In genomic region chr9:85090297-85090696, GRCm38 (mm10) we compare ENCODE assay signal across 11 mouse cellular contexts.
DNase-seq lines count a peak whose midpoint lies in the region.
"Had no signal": no experiment of that assay in that cellular context is flagged by ENCODE, and none has a peak within 500 bp of the region (broad histone marks: within the 10 kb centered on the region; RNA-seq: fewer than 3 reads in every experiment).

No protein-coding gene starts in this region.

- 88% methylated on average over 10 of the region's 10 CpGs for WGBS in limb, embryonic 10.5 days

- no peaks in the 10 kb centered on the region for H3K9me3 ChIP-seq in limb, embryonic 10.5 days (replicated peaks)
- H3K9me3 ChIP-seq: limb, embryonic 12.5 days; megakaryocyte, embryonic 14.5 days had no signal

- intact Hi-C loops in heart, postnatal 36 days (cut with DNase I): loop anchor here (5.0 kb wide), 1 partner anchor 237 kb away; the partner anchor contains the start of gene Tent5a

- DNase-seq in layer of hippocampus, adult 18-20 months (ENCODE audit: low spot score in 2 of 2): peak; percentile 11 to 34
- DNase-seq in layer of hippocampus, postnatal 25 days (ENCODE audit: extremely low spot score in 1 of 2, low spot score in 1 of 2): no peak
- DNase-seq in frontal cortex, postnatal 10 days (ENCODE audit: low spot score in 2 of 2): peak; percentile 16 to 28
- peak; percentile 17 to 32 for DNase-seq in heart, postnatal 36 days
- peak; percentile 36 to 63 for DNase-seq in right cerebral cortex, postnatal 10 days (ENCODE audit: low spot score in 2 of 2)
- no peak for DNase-seq in limb, embryonic 10.5 days (ENCODE audit: low spot score)
- no peak for DNase-seq in gastrocnemius, postnatal 25 days
- DNase-seq in urinary bladder, postnatal 4 days (ENCODE audit: low spot score in 2 of 2): no peak

- no peak overlapping the region for H3K4me3 ChIP-seq in limb, embryonic 10.5 days
- H3K4me3 ChIP-seq: limb, embryonic 12.5 days; megakaryocyte, embryonic 14.5 days had no signal

- no peaks in the 10 kb centered on the region for H3K36me3 ChIP-seq in limb, embryonic 10.5 days
- H3K36me3 ChIP-seq: limb, embryonic 12.5 days had no signal

- H3K27ac ChIP-seq in limb, embryonic 10.5 days: no peak overlapping the region
- H3K27ac ChIP-seq: limb, embryonic 12.5 days; stomach, postnatal 0 days had no signal

- no peaks in the 10 kb centered on the region for H3K27me3 ChIP-seq in limb, embryonic 10.5 days (ENCODE audit: low read depth, poor library complexity, severe bottlenecking)
- H3K27me3 ChIP-seq: limb, embryonic 12.5 days; megakaryocyte, embryonic 14.5 days had no signal

- H3K4me1 ChIP-seq in limb, embryonic 10.5 days: no peaks in the 10 kb centered on the region
- H3K4me1 ChIP-seq: limb, embryonic 12.5 days had no signal

Comparison
In these comparisons a context has a peak if more than half of its experiments do, and no peak if none do; other contexts are left out.
1. DNase-seq: peak in layer of hippocampus, adult 18-20 months (2 of 2), frontal cortex, postnatal 10 days (2 of 2), heart, postnatal 36 days (2 of 2) and right cerebral cortex, postnatal 10 days (2 of 2); none in layer of hippocampus, postnatal 25 days (0 of 2), limb, embryonic 10.5 days (single experiment), gastrocnemius, postnatal 25 days (single experiment) and urinary bladder, postnatal 4 days (0 of 2).